Mouse (Mus musculus) thymus, adult 2 months (tissue): ENCODE measurements around the gene Gm7980. TPM values are rescaled to one million over a fixed set of nuclear protein-coding genes. Genes with fewer than 3 reads are reported as not detected.
"Not testable (repeated sequence)": the region's sequence is repeated elsewhere in the genome, so short reads cannot be mapped to it uniquely, and the experiment has no call there.

Experiments used
- DNase-seq: peaks from one replicate; pipeline ENCODE4 v3.0.0; 2021
- H3K27ac ChIP-seq: fragments of 200-500 bp; 2 replicates; pipeline ENCODE4 v1.5.1; 2012; ENCODE audit warnings: low read length, control low read depth; ENCODE audit not compliant: control insufficient read depth, insufficient read depth
- H3K27me3 ChIP-seq: fragments of 200-500 bp; 2 replicates; pipeline ENCODE4 v1.6.1; 2012; ENCODE audit warnings: mild to moderate bottlenecking, low read length, moderate library complexity, mixed read lengths; ENCODE audit not compliant: control insufficient read depth, insufficient read depth
- H3K36me3 ChIP-seq: fragments of 200-500 bp; 2 replicates; pipeline ENCODE4 v1.6.1; 2012; ENCODE audit warnings: mild to moderate bottlenecking, low read length, moderate library complexity; ENCODE audit not compliant: control insufficient read depth, insufficient read depth
- H3K4me1 ChIP-seq: fragments of 200-500 bp; replicated peaks from 2 replicates; pipeline ENCODE4 v1.6.1; 2012; ENCODE audit warnings: low read length; ENCODE audit not compliant: control insufficient read depth, insufficient read depth
- H3K4me3 ChIP-seq: fragments of 200-500 bp; 2 replicates; pipeline ENCODE4 v1.5.1; 2012; ENCODE audit warnings: mild to moderate bottlenecking, low read length, control low read depth, moderate library complexity; ENCODE audit not compliant: control insufficient read depth, insufficient read depth
- WGBS: fragments of 180-500 bp; shearing (Covaris S2); methylation state at CpG from one replicate; pipeline ENCODE4 v1.1.7; 2018; 5-methylcytosine and 5-hydroxymethylcytosine counted together
- polyA plus RNA-seq: library from polyadenylated mRNA; depleted of rRNA; stranded (reverse); fragments of >200 nt; gene quantifications from 2 replicates; pipeline ENCODE4 v1.2.3, GENCODE M21; 2012; rRNA removed

Gene Gm7980
- polyA plus RNA-seq = not detected in 2 replicates

GRCm38 (mm10) chr14:41907190-41907589, at the start of gene Gm7980:
TSS of gene Gm7980 (minus strand) at chr14:41907290.
- H3K36me3 ChIP-seq, H3K27me3 ChIP-seq, H3K27ac ChIP-seq, H3K4me3 ChIP-seq, H3K4me1 ChIP-seq, DNase-seq: not testable (repeated sequence)
- WGBS = no CpG with 5 or more reads among the region's 2 CpGs

GRCm38 (mm10) chr14:41943695-41944094, 36.6 kb upstream of the Gm7980 start, which contains the start of gene 1700024B05Rik:
TSS of gene 1700024B05Rik (plus strand) at chr14:41943995.
- not testable (repeated sequence) for DNase-seq, H3K27ac ChIP-seq, H3K36me3 ChIP-seq, H3K27me3 ChIP-seq, H3K4me3 ChIP-seq, H3K4me1 ChIP-seq
- WGBS = 87% methylated on average over 2 of the region's 2 CpGs

GRCm38 (mm10) chr14:41924649-41925048, 17.6 kb upstream of the Gm7980 start, which contains the start of gene 1700049E17Rik1:
TSS of gene 1700049E17Rik1 (plus strand) at chr14:41924949.
- not testable (repeated sequence) for H3K4me1 ChIP-seq, H3K4me3 ChIP-seq, H3K27ac ChIP-seq, DNase-seq, H3K36me3 ChIP-seq, H3K27me3 ChIP-seq
- no CpG with 5 or more reads among the region's 1 CpGs for WGBS

Other genes with a start within 250 kb of the Gm7980 start
- not detected in 2 replicates for gene Gm8068, start 205.4 kb downstream of the Gm7980 start, polyA plus RNA-seq
- gene Gm7929, start 156.7 kb downstream of the Gm7980 start, polyA plus RNA-seq = not detected in 2 replicates
- gene Gm47189, start 134.8 kb downstream of the Gm7980 start, polyA plus RNA-seq = not detected in 2 replicates
- not detected in 2 replicates for gene 1700049E17Rik1, start 17.7 kb upstream of the Gm7980 start, polyA plus RNA-seq
- not detected in 2 replicates for gene 1700024B05Rik, start 36.7 kb upstream of the Gm7980 start, polyA plus RNA-seq
- not detected in 2 replicates for gene Gm6401, start 60.6 kb upstream of the Gm7980 start, polyA plus RNA-seq
- gene Gm3543, start 76.0 kb upstream of the Gm7980 start, polyA plus RNA-seq = not detected in 2 replicates
- not detected in 2 replicates for gene Gm7951, start 210.1 kb upstream of the Gm7980 start, polyA plus RNA-seq